Mouse (Mus musculus): Measurements from ENCODE around the gene Fv1.

- TF ChIP-seq CTCF (conservative IDR thresholded peaks at IDR 0.05; ENCODE audit: low read length) (no peak), NANOG (IDR thresholded peaks at IDR 0.05; ENCODE audit: borderline replicate concordance, low read length) (no peak)
Observed at GRCm38 (mm10) chr4:147905090-147905659, 36.4 kb downstream of the Fv1 start.
